Mouse (Mus musculus) gastrocnemius, adult 2 months (tissue): Measurements from ENCODE around the gene Mrps27. TPM values are rescaled to one million over a fixed set of nuclear protein-coding genes. Genes with fewer than 3 reads are reported as not detected.

Experiments
- DNase-seq: peaks from one replicate; pipeline ENCODE4 v3.0.0; 2022
- H3K27ac ChIP-seq: fragments of 200-600 bp; 2 replicates; pipeline ENCODE4 v1.8.1; 2022; ENCODE audit warnings: mild to moderate bottlenecking
- H3K4me3 ChIP-seq: fragments of 200-600 bp; 2 replicates; pipeline ENCODE4 v1.8.1; 2022; ENCODE audit warnings: mild to moderate bottlenecking, moderate library complexity
- CTCF ChIP-seq: fragments of 200-600 bp; IDR thresholded peaks from 2 replicates; pipeline ENCODE4 v1.8.1; 2022; ENCODE audit warnings: antibody characterized with exemption, mild to moderate bottlenecking, moderate library complexity
- intact Hi-C: fragments of 180-260 bp; cut with DNase I; formaldehyde crosslinking; loops from one replicate; pipeline ENCODE4 v1.15.1; 2025
- total RNA-seq, 2 experiments: library from RNA; stranded (reverse); gene quantifications; 2 replicates each; pipeline ENCODE4 v1.2.3; 2021

Mrps27 gene
- total RNA-seq, 2 experiments from 2014 or later, result 24.0 to 32.9 TPM

GRCm38 (mm10) chr13:99450766-99451165 lies 106.2 kb downstream of the Mrps27 start:
- DNase-seq, result peak; percentile 58
- H3K4me3 ChIP-seq, result no peak overlapping the region
- H3K27ac ChIP-seq, result peak overlapping the region; percentile 35
- intact Hi-C loops, result no loop called here
- TF ChIP-seq CTCF, result no peak

GRCm38 (mm10) chr13:99451276-99451675 lies 106.7 kb downstream of the Mrps27 start:
- TF ChIP-seq CTCF, result no peak
- no peak overlapping the region for H3K4me3 ChIP-seq
- intact Hi-C loops, result no loop called here
- DNase-seq, result no peak
- H3K27ac ChIP-seq, result peak overlapping the region; percentile 35; the same call in 1 of the 2 replicates

GRCm38 (mm10) chr13:99452444-99452843 lies 107.9 kb downstream of the Mrps27 start:
- no peak for TF ChIP-seq CTCF
- DNase-seq, result no peak
- no peak overlapping the region for H3K4me3 ChIP-seq
- no peak overlapping the region for H3K27ac ChIP-seq
- intact Hi-C loops, result no loop called here

- intact Hi-C loops, result no loop called here
- Histone ChIP-seq H3K27ac (peak overlapping the region; percentile 73), H3K4me3 (no peak overlapping the region)
- no peak for DNase-seq
- TF ChIP-seq CTCF, result no peak
Observed at GRCm38 (mm10) chr13:99454977-99455376, 110.4 kb downstream of the Mrps27 start.

- DNase-seq, result peak; percentile 55
- intact Hi-C loops, result no loop called here
- no peak for TF ChIP-seq CTCF
- peak overlapping the region; percentile 77 for H3K27ac ChIP-seq
- H3K4me3 ChIP-seq, result no peak overlapping the region
Observed at GRCm38 (mm10) chr13:99458658-99459386, 114.2 kb downstream of the Mrps27 start.

GRCm38 (mm10) chr13:99459612-99460011 lies 115.0 kb downstream of the Mrps27 start:
- DNase-seq, result peak; percentile 44
- TF ChIP-seq CTCF, result no peak
- intact Hi-C loops, result no loop called here
- Histone ChIP-seq H3K27ac (peak overlapping the region; percentile 77), H3K4me3 (no peak overlapping the region)

GRCm38 (mm10) chr13:99461886-99462285 lies 117.3 kb downstream of the Mrps27 start:
- intact Hi-C loops, result no loop called here
- no peak overlapping the region for H3K4me3 ChIP-seq
- DNase-seq, result no peak
- no peak for TF ChIP-seq CTCF
- no peak overlapping the region for H3K27ac ChIP-seq

- intact Hi-C loops, result no loop called here
- DNase-seq, result peak; percentile 85
- no peak for TF ChIP-seq CTCF
Observed at GRCm38 (mm10) chr13:99464551-99464950, 120.0 kb downstream of the Mrps27 start.

More at GRCm38 (mm10) chr13:99464551-99464950, 120.0 kb downstream of the Mrps27 start:
- Histone ChIP-seq H3K27ac (peak overlapping the region; percentile 73), H3K4me3 (no peak overlapping the region)

Other genes with a start within 250 kb of the Mrps27 start
- gene Zfp366, start 160.0 kb upstream of the Mrps27 start, total RNA-seq, result 1 to 10 TPM; 3.1 to 7.8 TPM
- 10 to 100 TPM; 20.1 to 35.5 TPM for gene Ptcd2, start 81 bp upstream of the Mrps27 start, total RNA-seq
- 10 to 100 TPM in 1 of 2 experiments, 1 to 10 TPM in 1; 7.7 to 13.8 TPM for gene Map1b, start 171.8 kb downstream of the Mrps27 start, total RNA-seq